Mouse (Mus musculus) midbrain, embryonic 15.5 days (tissue): ENCODE results near the gene Fam25c. TPM values are rescaled to one million over a fixed set of nuclear protein-coding genes. Genes with fewer than 3 reads are reported as not detected.

Experiments used
- ATAC-seq: fragments of 200-750 bp; cut with Nextera tagmentation; replicated peaks from 2 replicates; pipeline ENCODE4 v1.8.0; 2017; ENCODE audit warnings: moderate TSS enrichment
- H3K27ac ChIP-seq: fragments of 300-500 bp; sonication (generic); 2 replicates; pipeline ENCODE4 v1.5.1; 2015; ENCODE audit warnings: mild to moderate bottlenecking, inconsistent platforms
- H3K27me3 ChIP-seq: fragments of 300-500 bp; sonication (generic); replicated peaks from 2 replicates; pipeline ENCODE4 v1.6.1; 2015; ENCODE audit warnings: inconsistent platforms
- H3K36me3 ChIP-seq: fragments of 300-500 bp; sonication (generic); replicated peaks from 2 replicates; pipeline ENCODE4 v1.6.1; 2015; ENCODE audit warnings: inconsistent platforms
- H3K4me1 ChIP-seq: fragments of 300-500 bp; sonication (generic); 2 replicates; pipeline ENCODE4 v1.6.1; 2015; ENCODE audit warnings: inconsistent platforms
- H3K4me2 ChIP-seq: fragments of 300-500 bp; sonication (generic); 2 replicates; pipeline ENCODE4 v1.6.1; 2015; ENCODE audit warnings: inconsistent platforms, mild to moderate bottlenecking, moderate library complexity
- H3K4me3 ChIP-seq: fragments of 300-500 bp; sonication (generic); 2 replicates; pipeline ENCODE4 v1.5.1; 2015; ENCODE audit warnings: mild to moderate bottlenecking, inconsistent platforms
- H3K9ac ChIP-seq: fragments of 300-500 bp; sonication (generic); 2 replicates; pipeline ENCODE4 v1.6.1; 2015; ENCODE audit warnings: mild to moderate bottlenecking, inconsistent platforms
- H3K9me3 ChIP-seq: fragments of 300-500 bp; sonication (generic); 2 replicates; pipeline ENCODE4 v1.6.1; 2016; ENCODE audit warnings: inconsistent platforms
- WGBS: fragments of 180-500 bp; shearing (Covaris S2); methylation state at CpG from one replicate; pipeline ENCODE4 v1.1.7; 2015; ENCODE audit warnings: mixed read lengths; 5-methylcytosine and 5-hydroxymethylcytosine counted together
- polyA plus RNA-seq: library from polyadenylated mRNA; unstranded; fragments of >200 nt; fragmentation: Nextera tagmentation; extraction: Ambion mirVana; gene quantifications from 2 replicates; pipeline ENCODE4 v1.2.1, GENCODE M21; 2015

The Fam25c gene
- polyA plus RNA-seq, 1 experiment from 2014 or later, result not detected

- Histone ChIP-seq H3K4me2 (no peak overlapping the region), H3K27me3 (no peaks in the 10 kb centered on the region), H3K9me3 (no peaks in the 10 kb centered on the region), H3K9ac (no peak overlapping the region), H3K4me1 (no peaks in the 10 kb centered on the region), H3K36me3 (peaks cover 41% of the 10 kb centered on the region), H3K27ac (no peak overlapping the region), H3K4me3 (no peak overlapping the region)
- WGBS, result 80% methylated on average over 5 of the region's 5 CpGs
- ATAC-seq, result no peak
Measured at GRCm38 (mm10) chr14:34344361-34344760, 10.9 kb downstream of the Fam25c start.

GRCm38 (mm10) chr14:34343078-34343477 is 12.2 kb downstream of the Fam25c start:
- Histone ChIP-seq H3K27ac (no peak overlapping the region), H3K9ac (no peak overlapping the region), H3K4me3 (no peak overlapping the region), H3K36me3 (peaks cover 51% of the 10 kb centered on the region), H3K27me3 (no peaks in the 10 kb centered on the region), H3K9me3 (no peaks in the 10 kb centered on the region), H3K4me2 (no peak overlapping the region), H3K4me1 (no peaks in the 10 kb centered on the region)
- no peak for ATAC-seq
- WGBS, result 96% methylated on average over 4 of the region's 4 CpGs

- Histone ChIP-seq H3K4me2 (no peak overlapping the region), H3K4me3 (no peak overlapping the region), H3K27ac (no peak overlapping the region), H3K27me3 (no peaks in the 10 kb centered on the region), H3K36me3 (peaks cover 61% of the 10 kb centered on the region), H3K9me3 (no peaks in the 10 kb centered on the region), H3K4me1 (no peaks in the 10 kb centered on the region), H3K9ac (no peak overlapping the region)
- ATAC-seq, result no peak
- WGBS, result 90% methylated on average over 4 of the region's 4 CpGs
Measured at GRCm38 (mm10) chr14:34341993-34342392, 13.2 kb downstream of the Fam25c start.

- 42% methylated on average over 1 of the region's 1 CpGs for WGBS
- H3K27ac ChIP-seq, result no peak overlapping the region
- no peaks in the 10 kb centered on the region for H3K9me3 ChIP-seq
- H3K36me3 ChIP-seq, result peaks cover 83% of the 10 kb centered on the region
- no peak overlapping the region for H3K4me3 ChIP-seq
- 0 out of 2 replicates have a peak, but pooled peaks have one; percentile 20 for ATAC-seq
- H3K4me1 ChIP-seq, result no peaks in the 10 kb centered on the region
- H3K27me3 ChIP-seq, result no peaks in the 10 kb centered on the region
- no peak overlapping the region for H3K4me2 ChIP-seq
- no peak overlapping the region for H3K9ac ChIP-seq
Measured at GRCm38 (mm10) chr14:34339446-34339845, 15.8 kb downstream of the Fam25c start.

GRCm38 (mm10) chr14:34332476-34332875 is 22.8 kb downstream of the Fam25c start:
- H3K4me1 ChIP-seq, result no peaks in the 10 kb centered on the region
- no peaks in the 10 kb centered on the region for H3K27me3 ChIP-seq
- peak overlapping the region; percentile 58; the same call in 1 of the 2 replicates for H3K27ac ChIP-seq
- H3K9me3 ChIP-seq, result no peaks in the 10 kb centered on the region
- H3K36me3 ChIP-seq, result peaks cover 57% of the 10 kb centered on the region
- no peak overlapping the region for H3K4me2 ChIP-seq
- 82% methylated on average over 5 of the region's 5 CpGs for WGBS
- H3K9ac ChIP-seq, result no peak overlapping the region
- peak; percentile 82 for ATAC-seq
- no peak overlapping the region for H3K4me3 ChIP-seq

- no peaks in the 10 kb centered on the region for H3K27me3 ChIP-seq
- H3K27ac ChIP-seq, result peak overlapping the region; percentile 48
- H3K9me3 ChIP-seq, result no peaks in the 10 kb centered on the region
- no peak overlapping the region for H3K4me3 ChIP-seq
- 86% methylated on average over 3 of the region's 3 CpGs for WGBS
- no peak overlapping the region for H3K4me2 ChIP-seq
- peaks cover 53% of the 10 kb centered on the region for H3K36me3 ChIP-seq
- H3K4me1 ChIP-seq, result no peaks in the 10 kb centered on the region
- ATAC-seq, result 0 out of 2 replicates have a peak, but pooled peaks have one; percentile 55
- no peak overlapping the region for H3K9ac ChIP-seq
Measured at GRCm38 (mm10) chr14:34331886-34332285, 23.3 kb downstream of the Fam25c start.

- 88% methylated on average over 9 of the region's 9 CpGs for WGBS
Measured at GRCm38 (mm10) chr14:34330657-34331158, 24.5 kb downstream of the Fam25c start.

GRCm38 (mm10) chr14:34327618-34328017 is 27.6 kb downstream of the Fam25c start:
- ATAC-seq, result no peak
- Histone ChIP-seq H3K9ac (no peak overlapping the region), H3K36me3 (peaks cover 31% of the 10 kb centered on the region), H3K27ac (no peak overlapping the region), H3K4me3 (no peak overlapping the region), H3K4me1 (no peaks in the 10 kb centered on the region), H3K4me2 (no peak overlapping the region), H3K27me3 (no peaks in the 10 kb centered on the region), H3K9me3 (no peaks in the 10 kb centered on the region)
- 89% methylated on average over 1 of the region's 1 CpGs for WGBS

More at GRCm38 (mm10) chr14:34330657-34331158, 24.5 kb downstream of the Fam25c start:
- Histone ChIP-seq H3K27me3 (no peaks in the 10 kb centered on the region), H3K9me3 (no peaks in the 10 kb centered on the region), H3K4me2 (no peak overlapping the region), H3K36me3 (peaks cover 42% of the 10 kb centered on the region), H3K4me1 (no peaks in the 10 kb centered on the region), H3K4me3 (no peak overlapping the region), H3K27ac (no peak overlapping the region), H3K9ac (no peak overlapping the region)
- peak; percentile 79 for ATAC-seq

- H3K9me3 ChIP-seq, result no peaks in the 10 kb centered on the region
- no peaks in the 10 kb centered on the region for H3K4me1 ChIP-seq
- no peak overlapping the region for H3K4me3 ChIP-seq
- 91% methylated on average over 3 of the region's 3 CpGs for WGBS
- H3K27ac ChIP-seq, result no peak overlapping the region
- H3K27me3 ChIP-seq, result no peaks in the 10 kb centered on the region
- H3K4me2 ChIP-seq, result no peak overlapping the region
- no peak for ATAC-seq
- peaks cover 27% of the 10 kb centered on the region for H3K36me3 ChIP-seq
- H3K9ac ChIP-seq, result no peak overlapping the region
Measured at GRCm38 (mm10) chr14:34326606-34327005, 28.6 kb downstream of the Fam25c start.

- Histone ChIP-seq H3K9ac (no peak overlapping the region), H3K27ac (no peak overlapping the region), H3K4me2 (no peak overlapping the region), H3K36me3 (peaks cover 17% of the 10 kb centered on the region; the same call in 1 of the 2 replicates), H3K9me3 (no peaks in the 10 kb centered on the region), H3K4me1 (no peaks in the 10 kb centered on the region), H3K27me3 (no peaks in the 10 kb centered on the region), H3K4me3 (no peak overlapping the region)
- WGBS, result over 99% methylated on average over 5 of the region's 5 CpGs
- ATAC-seq, result no peak
Measured at GRCm38 (mm10) chr14:34323576-34324085, 31.6 kb downstream of the Fam25c start.

- ATAC-seq, result no peak
- H3K36me3 ChIP-seq, result peaks cover 8% of the 10 kb centered on the region; the same call in 1 of the 2 replicates
- no peak overlapping the region for H3K4me3 ChIP-seq
- H3K27me3 ChIP-seq, result no peaks in the 10 kb centered on the region
- no peaks in the 10 kb centered on the region for H3K9me3 ChIP-seq
- no peak overlapping the region for H3K27ac ChIP-seq
- H3K4me2 ChIP-seq, result no peak overlapping the region
- no peak overlapping the region for H3K9ac ChIP-seq
- H3K4me1 ChIP-seq, result peaks cover 15% of the 10 kb centered on the region
Measured at GRCm38 (mm10) chr14:34318113-34318512, 37.1 kb downstream of the Fam25c start.

- no peaks in the 10 kb centered on the region for H3K27me3 ChIP-seq
- no peak overlapping the region for H3K4me3 ChIP-seq
- whole genome bisulfite sequencing, result 89% methylated on average over 3 of the region's 3 CpGs
- no peaks in the 10 kb centered on the region for H3K9me3 ChIP-seq
- ATAC-seq, result no peak
- H3K9ac ChIP-seq, result no peak overlapping the region
- peaks cover 7% of the 10 kb centered on the region; the same call in 1 of the 2 replicates for H3K36me3 ChIP-seq
- no peak overlapping the region for H3K27ac ChIP-seq
- H3K4me2 ChIP-seq, result no peak overlapping the region
- H3K4me1 ChIP-seq, result peaks cover 21% of the 10 kb centered on the region
Measured at GRCm38 (mm10) chr14:34317431-34317830, 37.8 kb downstream of the Fam25c start.

- 98% methylated on average over 2 of the region's 2 CpGs for WGBS
- H3K36me3 ChIP-seq, result 0 out of 2 replicates have a peak, but pooled peaks cover 7% of the 10 kb centered on the region
- H3K27ac ChIP-seq, result no peak overlapping the region
- no peak overlapping the region for H3K4me2 ChIP-seq
- H3K4me3 ChIP-seq, result no peak overlapping the region
- ATAC-seq, result no peak
- no peaks in the 10 kb centered on the region for H3K9me3 ChIP-seq
- H3K9ac ChIP-seq, result no peak overlapping the region
- H3K4me1 ChIP-seq, result peaks cover 28% of the 10 kb centered on the region
- no peaks in the 10 kb centered on the region for H3K27me3 ChIP-seq
Measured at GRCm38 (mm10) chr14:34316346-34316745, 38.9 kb downstream of the Fam25c start.
